Mouse (Mus musculus) cerebellum, postnatal 4 days (tissue): ENCODE results near the gene Idh3g.
A peak's percentile ranks its signal among the peaks of the same experiment; 100 is the strongest.

ENCODE experiments used
- DNase-seq, 2 experiments: peaks; one replicate each; pipeline ENCODE4 v3.0.0; 2022; ENCODE audit warnings: low spot score in 2 of 2, mixed read lengths in 1 of 2

Gene Idh3g

GRCm38 (mm10) chrX:73786364-73787224 lies at the start of gene Idh3g, which contains the start of gene Ssr4:
TSS of gene Idh3g (minus strand) at chrX:73786897.
TSS of gene Ssr4 (plus strand) at chrX:73787028.
- peak; percentile 69 to 86 for DNase-seq

- no peak for DNase-seq
Observed at GRCm38 (mm10) chrX:73835731-73836130, 49.0 kb upstream of the Idh3g start.

DNA sequence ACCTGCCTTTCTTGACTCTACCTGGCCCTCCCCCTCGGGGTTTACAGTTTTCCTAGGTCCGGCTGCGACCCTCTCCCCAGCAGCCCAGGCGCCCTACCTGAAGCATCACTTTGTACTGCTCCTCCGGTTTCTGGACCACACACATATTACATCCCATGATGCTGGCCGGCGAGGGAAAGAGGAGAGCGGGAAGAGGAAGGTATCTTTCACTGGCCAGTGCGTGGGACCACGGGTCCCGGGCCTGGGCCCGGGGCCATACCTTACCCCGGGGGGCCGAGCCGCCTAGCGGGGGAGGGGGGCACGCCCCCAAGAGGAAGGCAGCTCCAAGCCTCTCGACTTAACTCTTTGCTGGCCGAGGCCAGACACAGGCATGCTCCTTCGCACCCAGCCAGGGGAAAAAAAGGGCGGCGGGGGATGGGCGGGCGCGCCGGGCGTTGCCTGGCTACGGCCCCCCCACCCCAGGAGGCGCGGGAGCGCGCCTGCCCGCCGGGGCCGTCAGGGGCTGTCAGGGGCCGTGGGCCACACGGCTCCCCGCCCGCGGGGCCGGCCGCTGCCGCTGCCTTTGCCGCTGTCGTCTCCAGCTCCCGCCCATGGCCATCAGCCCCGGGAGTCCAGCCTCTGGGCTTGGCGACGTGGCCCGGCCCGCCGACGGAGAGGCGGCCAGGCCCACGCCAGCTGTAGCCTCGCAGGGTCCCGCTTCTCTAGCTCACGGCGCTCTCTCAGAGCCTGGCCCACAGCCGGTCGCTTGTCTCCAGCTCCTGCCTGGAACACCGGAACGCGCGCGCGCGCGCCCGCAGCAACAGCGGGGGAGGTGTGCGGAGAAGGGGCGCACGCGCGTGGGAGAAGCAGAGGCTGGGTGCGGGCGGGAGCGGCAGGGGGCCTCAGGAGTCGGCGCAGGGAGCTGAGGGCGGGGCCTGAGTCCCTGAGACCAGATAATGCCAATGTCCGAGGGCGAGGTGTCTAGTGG lies 37.8 kb upstream of the Idh3g start, which contains the start of gene Pdzd4:
Pdzd4 (minus strand) TSS at position 785 of the 967 bp plus-strand sequence.
- peak; percentile 36 to 56 for DNase-seq

- no peak for DNase-seq
Observed at GRCm38 (mm10) chrX:73823747-73824146, 37.0 kb upstream of the Idh3g start.

DNA sequence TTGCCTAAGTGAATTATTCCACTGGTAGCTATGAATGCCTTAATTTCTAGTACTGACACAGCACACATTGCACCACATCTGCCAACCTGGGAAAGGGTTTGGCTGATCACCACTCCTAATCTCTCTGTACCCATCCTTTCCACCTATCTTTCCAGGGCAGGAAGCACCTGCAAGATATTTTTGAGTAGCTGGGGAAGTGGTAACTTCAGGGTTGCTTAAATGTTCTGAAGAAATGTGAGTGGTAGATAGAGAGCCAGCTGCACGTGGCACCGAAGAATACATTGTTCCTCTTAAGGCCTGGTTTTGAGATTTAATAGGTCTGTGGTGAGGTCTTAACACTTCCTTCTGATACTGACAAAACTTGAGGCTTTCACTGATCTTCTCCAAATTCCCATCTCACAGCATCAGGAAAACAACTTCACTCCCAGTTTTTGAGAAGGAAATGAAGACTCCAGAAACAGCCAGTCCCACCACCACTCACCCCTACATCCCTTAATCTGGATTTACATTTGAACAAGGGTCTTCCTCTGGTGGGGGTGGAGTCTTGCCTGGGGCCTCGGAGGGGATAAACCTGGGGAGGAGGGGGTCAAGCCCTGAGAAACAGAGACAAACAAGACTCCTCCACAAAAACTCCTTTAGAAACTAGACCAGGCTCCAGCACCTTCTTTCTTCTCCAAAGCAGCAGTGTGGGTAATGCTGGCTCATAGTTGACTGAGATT lies 30.1 kb upstream of the Idh3g start:
- DNase-seq: no peak

DNA sequence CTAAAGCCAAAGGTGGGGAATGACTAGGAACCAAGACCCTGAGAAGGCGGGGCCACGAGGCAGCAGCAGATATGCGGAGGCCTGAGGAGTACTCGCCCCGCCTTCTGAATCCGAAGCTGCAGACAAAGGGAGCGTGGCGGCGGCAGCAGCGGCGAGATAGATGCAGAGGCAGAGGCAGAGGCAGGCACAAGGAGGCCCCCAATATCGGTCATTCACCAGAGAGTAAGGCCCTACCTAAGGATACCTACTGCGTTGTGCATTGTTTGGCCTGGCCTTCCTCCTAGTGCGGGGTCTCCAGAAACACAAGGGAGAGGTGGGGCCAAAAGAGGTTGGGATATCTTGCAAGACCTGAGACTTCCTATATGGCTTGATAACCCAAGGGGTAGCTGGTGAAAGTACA lies 28.4 kb upstream of the Idh3g start:
- no peak for DNase-seq

GRCm38 (mm10) chrX:73805814-73806213 lies 19.1 kb upstream of the Idh3g start:
- no peak for DNase-seq

- DNase-seq: peak in 1 of 2 experiments; percentile 69
Observed at GRCm38 (mm10) chrX:73798502-73798901, 11.8 kb upstream of the Idh3g start.

- no peak for DNase-seq
Observed at GRCm38 (mm10) chrX:73797511-73797910, 10.8 kb upstream of the Idh3g start.

DNA sequence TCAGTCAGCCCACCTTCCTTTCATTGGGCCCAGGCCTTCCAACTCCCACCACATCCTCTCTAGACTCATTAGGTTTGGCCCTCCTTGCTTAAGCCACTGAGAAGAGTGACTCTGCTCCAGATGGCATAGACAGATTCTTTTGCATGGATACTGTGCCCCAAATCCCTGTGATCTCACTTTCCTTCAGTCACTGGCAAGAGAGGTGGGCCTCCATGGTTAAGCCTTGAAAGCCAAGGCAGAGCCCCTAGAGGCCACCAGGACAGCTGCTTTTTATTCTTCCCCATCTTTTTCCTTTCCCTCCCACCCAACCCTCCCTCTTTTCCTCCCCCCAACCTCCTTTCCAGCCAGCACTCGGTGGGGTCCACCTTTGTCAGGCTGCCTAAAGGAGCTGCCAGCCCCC lies 6.8 kb upstream of the Idh3g start:
- DNase-seq: no peak

DNA sequence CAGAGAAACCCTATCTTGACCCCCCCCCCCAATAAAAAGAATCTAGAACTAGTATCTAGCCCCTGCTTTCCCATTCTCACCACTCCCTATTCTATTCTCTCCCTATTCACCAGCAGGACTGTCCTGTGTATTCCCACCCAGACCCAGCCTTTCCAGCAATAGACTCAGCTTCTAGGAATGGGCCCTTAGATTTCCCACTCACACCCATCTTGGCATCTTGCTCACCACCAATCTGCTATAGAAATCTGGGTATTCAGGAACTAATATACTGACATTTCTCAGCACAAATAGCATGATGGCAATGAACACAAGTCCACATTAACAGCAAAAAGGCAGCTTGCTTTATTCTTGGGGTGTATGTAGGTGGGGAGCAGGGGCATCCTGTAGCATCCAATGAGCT lies 6.3 kb upstream of the Idh3g start:
- no peak for DNase-seq

- no peak for DNase-seq
Observed at GRCm38 (mm10) chrX:73788501-73788900, 1.8 kb upstream of the Idh3g start.

DNA sequence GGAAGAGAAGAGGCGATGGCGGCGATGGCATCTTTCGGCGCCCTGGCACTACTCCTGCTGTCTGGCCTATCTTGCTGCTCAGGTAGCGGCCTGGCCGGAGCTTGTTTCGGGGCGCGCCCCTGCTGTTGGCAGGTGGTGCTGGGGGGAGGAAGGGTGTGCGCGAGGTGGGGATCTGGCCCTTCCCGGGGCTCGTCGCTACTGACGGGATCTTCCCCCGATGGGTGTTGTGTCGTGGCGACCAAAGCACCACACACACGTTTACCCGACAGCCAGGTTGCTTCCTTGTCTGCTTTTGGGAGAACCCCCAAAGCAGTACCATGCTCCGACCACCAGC lies 495 bp upstream of the Idh3g start:
- DNase-seq: no peak

GRCm38 (mm10) chrX:73785666-73786065 lies 1.0 kb downstream of the Idh3g start:
- DNase-seq: no peak

DNA sequence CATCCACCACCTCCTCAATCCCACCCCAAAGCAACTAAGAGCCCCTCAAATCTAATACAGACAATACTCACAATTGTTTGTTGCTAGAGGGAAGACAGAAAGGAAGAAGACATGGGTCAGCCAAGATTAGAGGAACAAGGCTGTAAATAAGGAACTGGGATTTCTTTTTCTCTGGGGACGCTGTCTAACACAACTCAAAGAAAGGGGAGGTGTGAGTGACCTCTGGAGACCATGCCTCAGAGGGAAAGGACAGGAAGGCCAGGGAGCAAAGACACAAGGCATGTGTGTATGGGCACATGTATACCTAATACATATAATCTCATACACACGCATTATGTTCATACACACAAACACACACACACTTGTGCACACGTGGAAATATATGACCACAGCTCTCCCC lies 4.5 kb downstream of the Idh3g start:
- DNase-seq: no peak

- no peak for DNase-seq
Observed at GRCm38 (mm10) chrX:73774802-73775483, 11.8 kb downstream of the Idh3g start.

DNA sequence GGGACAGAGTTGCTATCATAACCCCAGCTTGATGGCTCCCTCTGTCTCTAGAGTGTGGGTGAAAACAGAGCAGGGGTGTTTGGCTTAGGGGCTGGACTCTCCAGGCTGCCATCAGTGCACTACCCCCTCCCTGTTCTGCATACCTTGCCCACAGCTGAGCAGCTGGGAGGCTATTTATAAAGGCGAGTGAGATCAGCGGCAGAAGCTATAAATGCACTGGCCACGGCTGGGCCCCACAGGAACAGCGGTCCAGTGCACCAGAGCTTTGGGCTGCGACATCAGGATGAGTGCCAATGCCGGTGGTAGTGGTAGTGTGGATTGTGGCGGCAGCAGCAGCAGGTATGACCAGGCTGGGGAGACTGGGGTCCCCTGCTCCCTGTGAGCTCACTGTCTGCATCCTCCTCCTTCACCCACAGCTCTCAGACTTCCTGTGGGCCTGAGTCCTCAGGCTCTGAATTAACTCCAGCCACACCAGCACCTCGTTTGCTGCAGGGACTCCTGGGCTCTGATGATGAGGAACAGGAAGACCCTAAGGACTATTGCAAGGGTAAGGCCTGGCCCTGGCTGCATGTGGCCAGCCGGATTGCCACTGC lies 12.4 kb downstream of the Idh3g start, which contains the start of gene Srpk3:
Srpk3 (plus strand) TSS at position 238 of the 593 bp plus-strand sequence.
- no peak for DNase-seq

DNA sequence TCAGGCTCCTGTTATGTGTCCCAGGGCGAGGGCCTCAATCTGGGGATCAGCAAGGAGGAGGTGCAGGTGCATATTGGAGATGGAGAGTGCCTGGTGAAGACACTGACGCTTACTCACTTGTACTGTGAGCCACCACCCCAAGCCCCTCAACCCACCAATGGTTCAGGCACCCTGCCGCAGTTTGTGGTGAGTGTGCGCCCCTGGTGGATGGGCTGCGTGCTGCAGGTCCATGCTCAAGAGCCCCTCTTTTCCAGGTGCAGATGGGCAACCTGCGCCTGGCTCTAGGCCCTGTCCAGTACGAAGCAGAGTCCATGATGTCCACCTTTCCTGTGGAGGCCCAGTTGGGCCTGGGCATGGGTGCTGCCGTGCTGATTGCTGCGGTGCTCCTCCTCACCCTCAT lies 19.4 kb downstream of the Idh3g start:
- DNase-seq: no peak

- peak in 1 of 2 experiments; percentile 26 for DNase-seq
Observed at GRCm38 (mm10) chrX:73765311-73765710, 21.4 kb downstream of the Idh3g start.

DNA sequence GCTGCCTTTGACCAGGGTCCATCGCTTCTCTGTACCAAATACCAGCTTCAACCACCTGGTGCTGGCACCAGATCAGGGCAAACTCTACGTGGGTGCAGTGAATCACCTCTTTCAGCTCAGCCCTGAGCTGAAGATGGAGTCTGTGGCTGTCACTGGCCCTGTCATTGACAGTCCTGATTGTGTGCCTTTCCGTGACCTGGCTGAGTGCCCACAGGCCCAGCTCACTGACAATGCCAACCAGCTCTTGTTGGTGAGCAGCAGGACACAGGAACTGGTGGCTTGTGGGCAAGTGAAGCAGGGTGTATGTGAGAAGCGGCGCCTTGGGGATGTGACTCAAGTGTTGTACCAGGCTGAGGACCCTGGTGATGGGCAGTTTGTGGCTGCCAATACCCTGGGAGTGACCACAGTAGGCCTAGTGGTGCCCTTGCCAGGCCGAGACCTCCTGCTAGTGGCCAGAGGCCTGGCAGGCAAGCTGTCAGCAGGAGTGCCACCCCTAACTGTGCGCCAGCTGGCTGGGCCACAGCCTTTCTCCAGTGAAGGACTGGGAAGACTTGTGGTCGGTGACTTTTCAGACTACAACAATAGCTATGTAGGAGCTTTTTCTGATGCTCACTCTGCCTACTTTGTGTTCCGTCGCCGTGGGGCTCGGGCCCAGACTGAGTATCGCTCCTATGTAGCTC lies 27.9 kb downstream of the Idh3g start:
- peak in 1 of 2 experiments; percentile 39 for DNase-seq
